Mouse (Mus musculus): ENCODE results near the gene Dbp.

GRCm38 (mm10) chr7:45660746-45661478, 44.0 kb upstream of the Dbp start:
- TF ChIP-seq CTCF (conservative IDR thresholded peaks at IDR 0.05; ENCODE audit: low read length) (no peak), NANOG (IDR thresholded peaks at IDR 0.05; ENCODE audit: borderline replicate concordance, low read length) (no peak), POU5F1 (IDR thresholded peaks at IDR 0.05; ENCODE audit: borderline replicate concordance, low read length) (no peak)
